Mouse (Mus musculus) liver, adult 2 months (tissue): ENCODE results near the gene Fibp. TPM values are rescaled to one million over a fixed set of nuclear protein-coding genes. Genes with fewer than 3 reads are reported as not detected.

ENCODE experiments used
- DNase-seq: peaks from one replicate; pipeline ENCODE4 v3.0.0-alpha.2; 2011; ENCODE audit warnings: low read depth, low spot score; ENCODE audit errors: extremely low read depth
- H3K27ac ChIP-seq: fragments of 200-500 bp; replicated peaks from 2 replicates; pipeline ENCODE4 v1.5.1; 2012; ENCODE audit warnings: low read depth, mild to moderate bottlenecking, control low read depth, inconsistent platforms, low read length; ENCODE audit not compliant: insufficient read depth
- H3K27me3 ChIP-seq: fragments of 200-500 bp; 2 replicates; pipeline ENCODE4 v1.6.1; 2012; ENCODE audit warnings: mild to moderate bottlenecking, moderate library complexity, low read length, inconsistent platforms; ENCODE audit not compliant: control insufficient read depth, insufficient read depth
- H3K36me3 ChIP-seq: fragments of 200-500 bp; 2 replicates; pipeline ENCODE4 v1.6.1; 2012; ENCODE audit warnings: low read length, inconsistent platforms; ENCODE audit not compliant: control insufficient read depth, insufficient read depth
- H3K4me1 ChIP-seq: fragments of 200-500 bp; 2 replicates; pipeline ENCODE4 v1.6.1; 2011; ENCODE audit warnings: low read length; ENCODE audit not compliant: control insufficient read depth, insufficient read depth
- H3K4me3 ChIP-seq: fragments of 200-500 bp; 2 replicates; pipeline ENCODE4 v1.5.1; 2011; ENCODE audit warnings: low read depth, mild to moderate bottlenecking, control low read depth, low read length, moderate library complexity; ENCODE audit not compliant: insufficient read depth
- H3K79me2 ChIP-seq: fragments of 200-500 bp; 2 replicates; pipeline ENCODE4 v1.6.1; 2012; ENCODE audit warnings: inconsistent platforms, mild to moderate bottlenecking, low read length, moderate library complexity; ENCODE audit not compliant: control insufficient read depth, insufficient read depth
- H3K9ac ChIP-seq: fragments of 200-500 bp; 2 replicates; pipeline ENCODE4 v1.6.1; 2012; ENCODE audit warnings: low read depth, mild to moderate bottlenecking, control low read depth, inconsistent platforms, low read length
- CTCF ChIP-seq: fragments of 200-500 bp; IDR thresholded peaks from 2 replicates; pipeline ENCODE4 v1.5.1; 2011; ENCODE audit warnings: low read depth, low read length, control low read depth
- POLR2A ChIP-seq: fragments of 200-500 bp; IDR thresholded peaks from 2 replicates; pipeline ENCODE4 v1.6.1; 2011; ENCODE audit warnings: low read length, control low read depth; ENCODE audit not compliant: insufficient read depth; ENCODE audit errors: extremely low read depth
- WGBS: fragments of 180-500 bp; shearing (Covaris S2); methylation state at CpG from one replicate; pipeline ENCODE4 v1.1.7; 2018; 5-methylcytosine and 5-hydroxymethylcytosine counted together
- polyA plus RNA-seq: library from polyadenylated mRNA; depleted of rRNA; stranded (reverse); fragments of >200 nt; gene quantifications from 2 replicates; pipeline ENCODE4 v1.2.3, GENCODE M21; 2012
- total RNA-seq: library from RNA; depleted of rRNA; stranded (reverse); fragments of >200 nt; gene quantifications from 2 replicates; pipeline ENCODE4 v1.2.3, GENCODE M21; 2014

The Fibp gene
- total and polyA plus RNA-seq, 2 experiments, result 25.8 to 46.6 TPM

DNA sequence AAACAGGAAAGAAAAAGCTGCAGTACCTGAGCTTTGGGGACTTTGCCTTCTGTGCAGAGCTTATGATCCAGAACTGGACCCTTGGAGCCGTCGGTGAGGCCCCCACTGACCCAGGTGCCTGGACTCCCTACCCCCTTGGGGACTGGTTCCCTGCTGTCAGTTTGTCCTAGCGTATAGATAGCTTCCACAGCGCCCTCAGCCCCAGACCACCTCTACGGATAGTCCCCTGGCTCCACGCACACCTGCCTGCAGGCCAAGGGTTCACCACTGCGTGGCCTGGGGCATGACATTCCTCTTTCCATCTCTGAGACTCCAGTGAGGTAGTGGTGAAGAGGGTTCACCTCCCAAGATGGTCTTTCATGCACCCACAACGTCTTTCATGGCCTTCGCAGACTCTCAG, 2.8 kb downstream of the Fibp start:
- TF ChIP-seq CTCF, result no peak
- TF ChIP-seq POLR2A, result no peak
- no peaks in the 10 kb centered on the region for H3K36me3 ChIP-seq
- 94% methylated on average over 9 of the region's 9 CpGs for WGBS
- no peak overlapping the region for H3K9ac ChIP-seq
- peaks cover 5% of the 10 kb centered on the region; the same call in 1 of the 2 replicates for H3K79me2 ChIP-seq
- no peak overlapping the region for H3K27ac ChIP-seq
- no peak for DNase-seq
- H3K4me3 ChIP-seq, result no peak overlapping the region
- H3K27me3 ChIP-seq, result no peaks in the 10 kb centered on the region
- peaks cover 2% of the 10 kb centered on the region; the same call in 1 of the 2 replicates for H3K4me1 ChIP-seq

DNA sequence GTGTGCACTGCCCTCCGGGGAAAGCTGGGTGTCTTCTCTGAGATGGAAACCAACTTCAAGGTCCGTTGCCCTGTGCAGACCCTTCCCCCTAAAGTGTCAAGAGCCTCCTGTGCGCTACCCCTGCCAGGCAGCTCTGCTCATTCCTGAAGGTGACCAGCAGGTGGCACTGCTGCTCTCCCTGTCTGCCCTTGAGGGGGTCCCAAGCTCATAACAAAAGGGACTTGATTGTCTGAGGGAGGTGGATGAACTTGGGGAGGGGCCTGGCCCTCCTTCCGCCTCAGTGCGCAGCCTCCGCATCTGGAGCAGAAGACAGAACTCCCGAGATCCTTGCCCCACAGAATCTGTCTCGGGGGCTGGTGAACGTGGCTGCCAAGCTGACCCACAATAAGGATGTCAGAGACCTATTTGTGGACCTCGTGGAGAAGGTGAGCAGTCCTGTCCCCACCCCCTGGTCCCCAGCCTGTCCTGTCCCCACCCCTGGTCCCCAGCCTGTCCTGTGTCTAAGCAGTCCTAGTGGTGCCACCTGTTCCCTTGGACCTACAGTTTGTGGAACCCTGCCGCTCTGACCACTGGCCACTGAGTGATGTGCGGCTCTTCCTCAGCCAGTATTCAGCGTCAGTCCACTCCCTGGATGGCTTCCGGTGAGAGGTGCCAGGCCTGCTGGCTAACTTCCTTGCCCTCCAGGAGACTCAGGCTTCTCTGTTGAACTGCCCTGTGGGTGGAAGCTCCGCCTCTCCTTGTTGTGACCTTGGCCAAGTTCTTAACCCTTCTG, 3.6 kb downstream of the Fibp start:
- Histone ChIP-seq H3K4me3 (no peak overlapping the region), H3K9ac (no peak overlapping the region), H3K36me3 (no peaks in the 10 kb centered on the region), H3K27ac (no peak overlapping the region), H3K27me3 (no peaks in the 10 kb centered on the region), H3K79me2 (peaks cover 5% of the 10 kb centered on the region; the same call in 1 of the 2 replicates), H3K4me1 (peaks cover 2% of the 10 kb centered on the region; the same call in 1 of the 2 replicates)
- DNase-seq, result no peak
- WGBS, result 71% methylated on average over 15 of the region's 15 CpGs
- TF ChIP-seq CTCF (peak; percentile 89), POLR2A (no peak)

DNA sequence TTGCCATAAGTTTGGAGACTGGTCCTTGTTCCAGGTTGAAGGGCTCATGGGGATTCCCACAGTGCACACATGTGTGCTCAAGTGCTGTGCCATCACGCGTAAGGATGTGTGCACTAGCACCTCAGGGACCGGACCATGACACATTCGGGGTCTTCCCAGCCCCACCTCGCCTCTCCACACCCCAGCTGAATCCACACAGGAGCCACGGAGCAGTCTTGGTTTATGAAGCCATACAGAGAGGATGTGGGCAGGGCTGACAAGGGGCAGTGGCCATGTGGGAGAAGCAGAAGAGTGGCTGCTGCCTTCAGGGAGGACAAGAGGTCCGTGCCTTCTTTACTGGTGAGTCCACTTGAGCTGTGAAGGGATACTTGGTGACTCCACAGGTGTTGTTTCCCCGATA, 4.6 kb downstream of the Fibp start:
- Histone ChIP-seq H3K36me3 (no peaks in the 10 kb centered on the region), H3K4me3 (no peak overlapping the region), H3K27ac (no peak overlapping the region), H3K9ac (no peak overlapping the region), H3K4me1 (peaks cover 2% of the 10 kb centered on the region; the same call in 1 of the 2 replicates), H3K27me3 (no peaks in the 10 kb centered on the region), H3K79me2 (peaks cover 5% of the 10 kb centered on the region; the same call in 1 of the 2 replicates)
- WGBS, result 94% methylated on average over 8 of the region's 8 CpGs
- no peak for DNase-seq
- TF ChIP-seq POLR2A (no peak), CTCF (no peak)

DNA sequence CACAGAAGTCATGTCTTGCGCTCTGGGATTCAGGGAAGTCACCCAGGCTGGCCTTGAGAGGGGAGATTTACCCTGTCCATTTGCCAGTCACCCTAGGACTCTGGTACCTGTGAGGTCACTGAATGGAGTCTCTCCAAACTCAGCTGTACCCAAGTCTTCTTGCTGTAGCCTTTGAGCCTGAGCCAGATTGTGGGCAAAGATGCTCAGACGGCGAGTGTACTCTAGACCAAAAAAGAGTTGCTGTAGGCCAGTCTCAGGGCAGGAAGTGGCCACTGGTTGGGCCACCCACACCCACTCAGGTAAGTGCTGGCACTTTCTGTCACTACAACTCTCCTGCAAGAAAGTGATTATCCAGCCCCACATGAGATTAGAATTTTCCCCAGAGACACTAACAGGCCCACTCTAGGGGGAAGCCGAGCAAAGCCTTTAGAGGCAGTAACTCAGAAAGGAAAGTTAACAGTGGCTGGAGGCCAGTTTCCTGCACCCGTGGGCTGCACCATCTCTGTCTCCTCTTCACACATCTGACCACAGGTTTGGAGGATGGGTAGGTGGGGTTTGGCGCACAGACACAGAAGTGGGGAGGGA, 6.6 kb downstream of the Fibp start:
- H3K36me3 ChIP-seq, result no peaks in the 10 kb centered on the region
- H3K4me3 ChIP-seq, result no peak overlapping the region
- no peaks in the 10 kb centered on the region for H3K27me3 ChIP-seq
- TF ChIP-seq CTCF (no peak), POLR2A (no peak)
- no peaks in the 10 kb centered on the region for H3K79me2 ChIP-seq
- 84% methylated on average over 6 of the region's 6 CpGs for WGBS
- no peak overlapping the region for H3K27ac ChIP-seq
- no peak overlapping the region for H3K9ac ChIP-seq
- no peaks in the 10 kb centered on the region for H3K4me1 ChIP-seq
- DNase-seq, result no peak

DNA sequence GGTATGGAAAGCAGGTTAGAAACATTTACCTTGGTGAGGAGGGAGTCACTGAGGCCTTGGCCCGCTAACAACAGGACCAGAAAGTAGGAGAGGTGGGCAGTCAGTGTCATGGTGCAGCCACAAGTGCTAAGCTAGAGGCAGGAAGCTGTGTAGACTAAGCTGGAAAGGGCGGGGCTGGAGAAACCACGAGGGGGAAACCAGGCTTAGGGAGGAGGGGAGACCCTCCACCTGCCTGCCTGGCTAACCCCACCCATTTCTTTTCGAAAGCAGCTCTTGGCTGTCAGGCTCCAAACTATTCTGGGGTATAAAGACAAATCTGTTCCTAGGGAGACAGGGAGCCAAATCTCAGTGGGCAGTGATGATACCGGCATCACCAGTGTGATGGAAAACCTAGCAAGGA, 8.0 kb downstream of the Fibp start, which contains the start of gene Ctsw:
Ctsw (minus strand) TSS at position 134 of the 400 bp plus-strand sequence.
- Histone ChIP-seq H3K4me3 (no peak within 1 kb of the TSS), H3K4me1 (no peaks in the 10 kb centered on the region), H3K79me2 (no peaks in the 10 kb centered on the region), H3K27me3 (no peaks in the 10 kb centered on the region), H3K27ac (no peak within 1 kb of the TSS), H3K36me3 (no peaks in the 10 kb centered on the region), H3K9ac (no peak within 1 kb of the TSS)
- TF ChIP-seq POLR2A, result no peak
- TF ChIP-seq CTCF, result no peak
- WGBS, result 60% methylated on average over 5 of the region's 5 CpGs
- no peak for DNase-seq
